Mouse (Mus musculus) brain, embryonic 14.5 days (tissue): ENCODE measurements around the gene Rdh7.

ENCODE experiments used
- CTCF ChIP-seq: fragments of 200-500 bp; IDR thresholded peaks from 2 replicates; pipeline ENCODE4 v1.5.1; 2012; ENCODE audit warnings: inconsistent platforms, mild to moderate bottlenecking, moderate library complexity, borderline replicate concordance; ENCODE audit not compliant: insufficient read depth, insufficient read length; ENCODE audit errors: extremely low read depth
- POLR2A ChIP-seq: fragments of 200-500 bp; IDR thresholded peaks from 2 replicates; pipeline ENCODE4 v1.6.1; 2012; ENCODE audit warnings: mild to moderate bottlenecking, inconsistent platforms, borderline replicate concordance; ENCODE audit not compliant: poor library complexity, insufficient read depth, insufficient read length, severe bottlenecking; ENCODE audit errors: extremely low read depth

DNA sequence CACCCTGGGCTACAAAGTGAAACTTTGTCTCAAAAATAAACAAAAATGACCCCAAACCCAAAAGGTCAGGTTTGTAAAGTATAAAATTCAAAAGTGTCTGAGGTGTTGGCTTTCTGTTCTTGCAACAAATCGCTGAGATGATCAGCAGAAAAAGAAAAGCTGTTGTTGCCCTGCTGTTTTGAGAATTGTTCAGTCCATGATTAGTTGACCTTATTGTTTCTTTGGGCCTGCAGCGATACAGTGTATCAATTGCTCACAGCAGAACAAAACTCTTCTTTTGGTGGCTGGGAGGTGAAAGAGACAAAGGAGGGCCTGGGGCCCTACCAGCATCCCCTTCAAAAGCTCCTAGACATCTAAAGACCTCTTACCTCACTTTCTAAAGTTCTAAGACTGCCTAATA is 17.5 kb upstream of the Rdh7 start:
- TF ChIP-seq CTCF (no peak), POLR2A (no peak)
